11 mouse cellular contexts compared by ENCODE assay signal in the genomic region with DNA sequence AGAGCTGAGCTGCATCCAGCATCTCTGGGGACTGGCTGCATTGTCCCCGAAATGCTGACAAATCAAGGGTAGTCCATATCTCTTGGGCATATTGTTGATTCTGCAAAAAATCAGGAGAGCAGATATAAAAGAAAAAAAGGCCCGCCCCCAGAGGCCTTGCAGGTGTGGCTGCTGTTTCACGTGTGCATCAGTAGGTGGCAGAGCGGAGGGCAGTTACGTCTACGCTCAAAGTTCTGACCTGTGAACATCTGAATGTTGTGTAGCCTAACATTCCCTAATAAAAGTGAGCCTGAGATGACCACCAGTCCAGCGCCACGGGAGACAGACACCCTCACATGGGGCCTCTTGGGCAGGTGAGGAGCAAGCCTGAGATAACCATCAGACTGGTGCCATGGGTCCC. TPM values are rescaled to one million over a fixed set of nuclear protein-coding genes. Genes with fewer than 3 reads are reported as not detected.
DNase-seq lines count a peak whose midpoint lies in the region; ATAC-seq and TF ChIP-seq lines count a peak whose summit lies in the region.
"Had no signal": no experiment of that assay in that cellular context is flagged by ENCODE, and none has a peak within 500 bp of the region (broad histone marks: within the 10 kb centered on the region; RNA-seq: fewer than 3 reads in every experiment).

No protein-coding gene starts in this region.

- no peaks in the 10 kb centered on the region for H3K4me1 ChIP-seq in embryonic facial prominence, embryonic 11.5 days (ENCODE audit: control insufficient read depth, insufficient read depth, low read length)
- peaks cover 12% of the 10 kb centered on the region for H3K4me1 ChIP-seq in embryonic facial prominence, embryonic 10.5 days
- no peaks in the 10 kb centered on the region for H3K4me1 ChIP-seq in lung, postnatal 0 days (ENCODE audit: insufficient read depth, low read depth, low read length)

- no peak for TF ChIP-seq EP300 in lung, postnatal 0 days (IDR thresholded peaks at IDR 0.05)

- TF ChIP-seq CTCF in lung, postnatal 0 days (IDR thresholded peaks at IDR 0.05): peak; percentile 64

- no peak overlapping the region for H3K4me2 ChIP-seq in embryonic facial prominence, embryonic 11.5 days (ENCODE audit: low read depth, low read length)
- H3K4me2 ChIP-seq in lung, postnatal 0 days (replicated peaks; ENCODE audit: low read depth, low read length): no peak overlapping the region
- H3K4me2 ChIP-seq: embryonic facial prominence, embryonic 13.5 days had no signal

- H3K9ac ChIP-seq in embryonic facial prominence, embryonic 11.5 days (replicated peaks; ENCODE audit: low read length): no peak overlapping the region
- H3K9ac ChIP-seq in lung, postnatal 0 days (replicated peaks; ENCODE audit: low read depth): no peak overlapping the region
- H3K9ac ChIP-seq: embryonic facial prominence, embryonic 13.5 days had no signal

- H3K4me3 ChIP-seq in embryonic facial prominence, embryonic 11.5 days (ENCODE audit: low read depth, low read length): no peak overlapping the region
- no peak overlapping the region for H3K4me3 ChIP-seq in embryonic facial prominence, embryonic 10.5 days
- no peak overlapping the region for H3K4me3 ChIP-seq in lung, postnatal 0 days (ENCODE audit: low read depth, low read length)
- H3K4me3 ChIP-seq: embryonic facial prominence, embryonic 13.5 days had no signal

- H3K27ac ChIP-seq in embryonic facial prominence, embryonic 11.5 days (replicated peaks; ENCODE audit: low read depth, low read length): no peak overlapping the region
- no peak overlapping the region for H3K27ac ChIP-seq in embryonic facial prominence, embryonic 10.5 days (replicated peaks)
- H3K27ac ChIP-seq in lung, postnatal 0 days (ENCODE audit: low read length): no peak overlapping the region
- H3K27ac ChIP-seq: embryonic facial prominence, embryonic 13.5 days had no signal

- H3K27me3 ChIP-seq in embryonic facial prominence, embryonic 11.5 days (ENCODE audit: control insufficient read depth, insufficient read depth, low read length): no peaks in the 10 kb centered on the region
- H3K27me3 ChIP-seq in embryonic facial prominence, embryonic 10.5 days (replicated peaks; ENCODE audit: low read depth, poor library complexity, severe bottlenecking): peaks cover 36% of the 10 kb centered on the region
- no peaks in the 10 kb centered on the region for H3K27me3 ChIP-seq in lung, postnatal 0 days (replicated peaks; ENCODE audit: insufficient read depth, low read length)

- H3K36me3 ChIP-seq in embryonic facial prominence, embryonic 11.5 days (replicated peaks; ENCODE audit: control insufficient read depth, insufficient read depth, low read depth, low read length): no peaks in the 10 kb centered on the region; the same call in 1 of the 2 replicates
- H3K36me3 ChIP-seq in embryonic facial prominence, embryonic 10.5 days (replicated peaks): peaks cover 28% of the 10 kb centered on the region
- peaks cover 5% of the 10 kb centered on the region; the same call in 1 of the 2 replicates for H3K36me3 ChIP-seq in lung, postnatal 0 days (ENCODE audit: insufficient read depth, low read length)

- peak; percentile 35 for DNase-seq in embryonic facial prominence, embryonic 11.5 days (ENCODE audit: low spot score)
- DNase-seq in embryonic facial prominence, embryonic 10.5 days (ENCODE audit: low spot score): no peak
- peak; percentile 25 for DNase-seq in lung, postnatal 0 days (ENCODE audit: low spot score)
- no peak for DNase-seq in lung, postnatal 25 days (ENCODE audit: low spot score)
- DNase-seq in ZHBTc4 (ENCODE audit: low read depth, low spot score): peak; percentile 64
- peak; percentile 41 for DNase-seq in thymus, postnatal 14 days
- DNase-seq in gastrocnemius, postnatal 4 days (ENCODE audit: low spot score in 2 of 2): no peak
- DNase-seq in cerebellum, adult 18-20 months: no peak
- DNase-seq: spleen, adult 18-20 months had no signal

- ATAC-seq in embryonic facial prominence, embryonic 11.5 days (replicated peaks; ENCODE audit: insufficient number of reproducible peaks, low FRiP score, low TSS enrichment, low read depth): no peak
- ATAC-seq in lung, postnatal 0 days: no peak

- WGBS in embryonic facial prominence, embryonic 11.5 days: 39% methylated on average over 8 of the region's 8 CpGs
- WGBS in embryonic facial prominence, embryonic 10.5 days: 44% methylated on average over 8 of the region's 8 CpGs
- WGBS in lung, postnatal 0 days: 38% methylated on average over 8 of the region's 8 CpGs

- no peaks in the 10 kb centered on the region for H3K9me3 ChIP-seq in embryonic facial prominence, embryonic 11.5 days (replicated peaks; ENCODE audit: control insufficient read depth, low read length)
- H3K9me3 ChIP-seq in embryonic facial prominence, embryonic 10.5 days: no peaks in the 10 kb centered on the region
- H3K9me3 ChIP-seq in lung, postnatal 0 days (ENCODE audit: low read length): no peaks in the 10 kb centered on the region
- H3K9me3 ChIP-seq: embryonic facial prominence, embryonic 13.5 days; megakaryocyte, embryonic 14.5 days had no signal

RNA-seq across cellular contexts. Expression of gene 2410131K14Rik, which starts 21.3 kb away (rescaled TPM):
- polyA plus RNA-seq in embryonic facial prominence, embryonic 11.5 days (2014; fragmentation: Nextera tagmentation; extraction: Ambion mirVana): 10.8 and 11.6 TPM in 2 replicates
- polyA plus RNA-seq in embryonic facial prominence, embryonic 10.5 days (2016; fragmentation: Nextera tagmentation; extraction: Ambion mirVana): 11.6 and 11.8 TPM in 2 replicates
- 4.5 and 4.9 TPM in 2 replicates for polyA plus RNA-seq in lung, postnatal 0 days (2015; fragmentation: Nextera tagmentation; extraction: Ambion mirVana)
- 1 to 10 TPM; 3.7 to 4.6 TPM for total RNA-seq in gastrocnemius, postnatal 4 days (2021)

RNA-seq across cellular contexts. Expression of gene Rnft2, which starts 21.4 kb away (rescaled TPM):
- 4.3 TPM in 2 replicates for polyA plus RNA-seq in embryonic facial prominence, embryonic 11.5 days (2014; fragmentation: Nextera tagmentation; extraction: Ambion mirVana)
- 5.4 and 7.0 TPM in 2 replicates for polyA plus RNA-seq in embryonic facial prominence, embryonic 10.5 days (2016; fragmentation: Nextera tagmentation; extraction: Ambion mirVana)
- polyA plus RNA-seq in lung, postnatal 0 days (2015; fragmentation: Nextera tagmentation; extraction: Ambion mirVana): 0.14 and 0.23 TPM in 2 replicates
- total RNA-seq in gastrocnemius, postnatal 4 days (2021): 1 to 10 TPM; 3.6 to 4.1 TPM

Comparison
In these comparisons a context has a peak if more than half of its experiments do, and no peak if none do; other contexts are left out.
1. DNase-seq: peak in embryonic facial prominence, embryonic 11.5 days (single experiment), lung, postnatal 0 days (single experiment), ZHBTc4 (single experiment) and thymus, postnatal 14 days (single experiment); none in embryonic facial prominence, embryonic 10.5 days (single experiment), lung, postnatal 25 days (single experiment), gastrocnemius, postnatal 4 days (0 of 2) and cerebellum, adult 18-20 months (0 of 2).